Mouse (Mus musculus) thymus, adult 2 months (tissue): Measurements from ENCODE around the gene Cep89. TPM values are rescaled to one million over a fixed set of nuclear protein-coding genes. Genes with fewer than 3 reads are reported as not detected.

Experiments
- DNase-seq: peaks from one replicate; pipeline ENCODE4 v3.0.0; 2021
- H3K27ac ChIP-seq: fragments of 200-500 bp; 2 replicates; pipeline ENCODE4 v1.5.1; 2012; ENCODE audit warnings: low read length, control low read depth; ENCODE audit not compliant: control insufficient read depth, insufficient read depth
- H3K27me3 ChIP-seq: fragments of 200-500 bp; 2 replicates; pipeline ENCODE4 v1.6.1; 2012; ENCODE audit warnings: mild to moderate bottlenecking, low read length, moderate library complexity, mixed read lengths; ENCODE audit not compliant: control insufficient read depth, insufficient read depth
- H3K36me3 ChIP-seq: fragments of 200-500 bp; 2 replicates; pipeline ENCODE4 v1.6.1; 2012; ENCODE audit warnings: mild to moderate bottlenecking, low read length, moderate library complexity; ENCODE audit not compliant: control insufficient read depth, insufficient read depth
- H3K4me1 ChIP-seq: fragments of 200-500 bp; replicated peaks from 2 replicates; pipeline ENCODE4 v1.6.1; 2012; ENCODE audit warnings: low read length; ENCODE audit not compliant: control insufficient read depth, insufficient read depth
- H3K4me3 ChIP-seq: fragments of 200-500 bp; 2 replicates; pipeline ENCODE4 v1.5.1; 2012; ENCODE audit warnings: mild to moderate bottlenecking, low read length, control low read depth, moderate library complexity; ENCODE audit not compliant: control insufficient read depth, insufficient read depth
- CTCF ChIP-seq: fragments of 200-500 bp; IDR thresholded peaks from 2 replicates; pipeline ENCODE4 v1.5.1; 2012; ENCODE audit warnings: mild to moderate bottlenecking, control low read depth, low read length, moderate library complexity, borderline replicate concordance; ENCODE audit not compliant: control insufficient read depth, poor library complexity, insufficient read depth; ENCODE audit errors: extremely low read depth
- POLR2A ChIP-seq: fragments of 200-500 bp; IDR thresholded peaks from 2 replicates; pipeline ENCODE4 v1.6.1; 2012; ENCODE audit warnings: mild to moderate bottlenecking, low read length, control low read depth, moderate library complexity; ENCODE audit not compliant: control insufficient read depth, poor library complexity, insufficient read depth; ENCODE audit errors: extremely low read depth
- WGBS: fragments of 180-500 bp; shearing (Covaris S2); methylation state at CpG from one replicate; pipeline ENCODE4 v1.1.7; 2018; 5-methylcytosine and 5-hydroxymethylcytosine counted together
- polyA plus RNA-seq: library from polyadenylated mRNA; depleted of rRNA; stranded (reverse); fragments of >200 nt; gene quantifications from 2 replicates; pipeline ENCODE4 v1.2.3, GENCODE M21; 2012

Gene Cep89
- polyA plus RNA-seq, 1 experiment: 21.2 TPM

DNA sequence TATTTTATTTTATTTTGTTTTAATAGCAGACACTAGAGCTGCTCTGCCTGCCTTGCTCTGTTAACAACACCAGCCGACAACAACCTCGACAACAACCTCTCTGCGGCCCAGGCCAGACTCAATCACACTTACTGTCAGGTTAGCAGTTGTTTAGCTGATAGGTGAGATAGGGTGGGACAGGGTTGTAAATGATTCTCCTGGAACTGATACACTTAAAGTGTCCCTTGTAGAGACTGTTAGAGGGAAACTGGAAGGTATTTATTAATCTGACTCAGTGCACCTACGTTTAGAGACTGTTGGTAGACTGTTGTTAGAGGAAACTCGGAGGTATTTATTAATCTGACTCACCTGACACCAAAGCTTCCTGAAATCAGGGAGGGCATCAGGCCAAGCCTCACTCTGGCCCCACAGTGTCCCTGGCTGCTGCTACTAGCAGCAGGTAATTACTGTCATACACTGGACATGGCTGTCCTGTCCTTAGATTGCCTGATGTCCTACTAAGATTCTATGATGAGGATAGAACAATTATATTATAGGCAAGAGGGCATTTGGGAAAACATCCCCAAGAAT lies 41.4 kb upstream of the Cep89 start:
- DNase-seq: no peak
- 63% methylated on average over 5 of the region's 5 CpGs for WGBS
- TF ChIP-seq CTCF: no peak
- no peak for TF ChIP-seq POLR2A
- Histone ChIP-seq H3K4me3 (no peak overlapping the region), H3K27me3 (no peaks in the 10 kb centered on the region), H3K27ac (no peak overlapping the region), H3K4me1 (no peaks in the 10 kb centered on the region), H3K36me3 (no peaks in the 10 kb centered on the region)

DNA sequence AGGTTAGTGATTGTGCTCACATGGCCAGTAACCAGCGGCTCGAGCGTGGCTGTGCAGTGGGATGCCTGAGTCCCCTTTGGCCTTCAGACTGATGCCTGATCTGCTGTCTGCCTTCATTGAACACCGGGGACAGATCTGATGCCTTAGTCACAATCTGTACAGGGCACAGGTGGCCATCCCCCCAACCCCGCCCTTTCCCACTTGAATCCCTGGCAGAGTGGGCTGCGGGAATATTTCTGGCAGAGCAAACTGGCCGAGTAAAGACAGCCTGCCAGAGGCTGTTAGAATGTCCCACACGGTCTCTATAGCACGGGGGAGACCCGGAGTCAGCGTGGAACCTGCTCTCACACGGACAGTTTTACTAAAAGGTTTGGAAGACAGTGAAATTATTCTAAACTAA lies 39.2 kb upstream of the Cep89 start:
- H3K36me3 ChIP-seq: no peaks in the 10 kb centered on the region
- H3K4me3 ChIP-seq: no peak overlapping the region
- TF ChIP-seq POLR2A (no peak), CTCF (no peak)
- H3K27ac ChIP-seq: no peak overlapping the region
- H3K27me3 ChIP-seq: no peaks in the 10 kb centered on the region
- H3K4me1 ChIP-seq: no peaks in the 10 kb centered on the region
- WGBS: 95% methylated on average over 12 of the region's 12 CpGs
- DNase-seq: no peak

DNA sequence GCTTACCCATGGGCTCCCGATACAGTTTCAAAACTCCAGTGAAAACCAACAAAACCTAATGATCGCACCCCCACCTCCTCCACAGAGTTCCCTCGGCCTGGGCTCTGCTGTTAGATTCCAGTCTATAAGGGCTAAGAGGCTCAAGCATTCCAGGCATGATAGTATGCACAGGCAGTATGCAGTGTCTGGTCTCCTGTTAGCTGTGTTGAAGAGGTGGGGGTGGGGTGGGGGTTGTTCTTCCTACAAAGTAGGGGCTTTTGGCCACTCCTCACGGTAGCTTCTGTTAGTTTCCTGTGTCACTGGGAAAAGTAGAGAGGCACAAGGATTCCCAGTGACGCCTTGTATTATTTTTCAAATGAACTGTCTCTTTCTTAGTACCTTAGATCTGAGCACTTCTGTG lies 34.6 kb upstream of the Cep89 start:
- WGBS: 86% methylated on average over 5 of the region's 5 CpGs
- Histone ChIP-seq H3K4me3 (no peak overlapping the region), H3K4me1 (no peaks in the 10 kb centered on the region), H3K27ac (no peak overlapping the region), H3K27me3 (no peaks in the 10 kb centered on the region), H3K36me3 (no peaks in the 10 kb centered on the region)
- no peak for DNase-seq
- TF ChIP-seq POLR2A (no peak), CTCF (no peak)

DNA sequence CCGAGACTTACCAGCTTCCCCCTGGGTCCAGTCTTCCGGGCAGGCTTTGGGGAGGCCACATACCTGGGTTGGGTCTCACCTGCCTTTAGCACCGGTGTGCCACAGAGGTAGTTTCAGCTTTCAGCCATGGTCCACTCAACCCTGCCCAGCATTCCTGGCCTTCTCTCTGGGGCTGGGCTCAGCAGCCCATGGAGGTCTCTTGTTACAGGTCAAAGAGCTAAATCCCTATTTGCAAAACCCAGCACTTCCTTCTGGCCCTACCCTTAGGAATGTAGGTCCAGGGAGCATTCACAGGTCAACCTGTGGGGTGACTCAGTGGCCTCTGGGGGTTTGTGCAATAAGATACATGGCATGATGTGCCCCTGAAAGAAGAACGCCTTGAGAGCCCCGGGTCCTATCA lies 34.0 kb upstream of the Cep89 start:
- Histone ChIP-seq H3K27ac (no peak overlapping the region), H3K4me1 (no peaks in the 10 kb centered on the region), H3K4me3 (no peak overlapping the region), H3K36me3 (no peaks in the 10 kb centered on the region), H3K27me3 (no peaks in the 10 kb centered on the region)
- 85% methylated on average over 5 of the region's 5 CpGs for WGBS
- TF ChIP-seq CTCF (no peak), POLR2A (no peak)
- DNase-seq: no peak

DNA sequence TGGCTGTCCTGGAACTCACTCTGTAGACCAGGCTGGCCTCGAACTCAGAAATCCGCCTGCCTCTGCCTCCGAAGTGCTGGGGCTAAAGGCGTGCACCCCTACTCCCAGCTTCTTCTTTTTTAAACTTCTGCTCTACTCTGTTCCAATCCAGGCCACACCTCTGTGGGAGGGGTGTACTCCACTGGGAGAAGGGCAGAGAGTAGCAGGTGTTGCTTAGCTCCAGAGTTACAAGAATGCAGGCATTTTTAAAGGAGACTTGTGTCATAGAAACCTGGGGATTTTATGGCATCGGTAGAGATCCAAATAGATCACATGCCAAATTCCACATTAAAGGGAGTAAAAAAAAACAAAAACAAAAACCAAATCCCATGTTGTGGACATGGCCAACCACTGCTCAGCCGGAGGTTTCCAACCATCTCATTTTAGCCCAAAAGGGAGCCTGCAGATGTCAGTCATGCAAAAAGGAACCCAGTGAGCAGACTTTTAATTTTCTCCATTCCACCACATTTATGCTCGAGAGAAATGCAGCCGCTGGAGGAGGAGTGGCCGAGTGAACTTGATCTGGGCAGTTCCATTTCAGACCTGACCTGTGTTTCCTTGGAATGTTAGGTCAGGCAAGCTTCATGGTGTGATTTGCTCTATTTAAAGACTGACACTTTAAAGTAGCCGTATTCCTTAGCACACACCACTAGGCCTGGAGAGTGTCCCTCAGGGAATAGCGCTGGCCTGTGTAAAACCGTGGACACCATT lies 31.5 kb upstream of the Cep89 start:
- TF ChIP-seq POLR2A (no peak), CTCF (no peak)
- WGBS: 81% methylated on average over 12 of the region's 12 CpGs
- Histone ChIP-seq H3K4me1 (no peaks in the 10 kb centered on the region), H3K27ac (no peak overlapping the region), H3K4me3 (no peak overlapping the region), H3K36me3 (no peaks in the 10 kb centered on the region), H3K27me3 (no peaks in the 10 kb centered on the region)
- DNase-seq: no peak

DNA sequence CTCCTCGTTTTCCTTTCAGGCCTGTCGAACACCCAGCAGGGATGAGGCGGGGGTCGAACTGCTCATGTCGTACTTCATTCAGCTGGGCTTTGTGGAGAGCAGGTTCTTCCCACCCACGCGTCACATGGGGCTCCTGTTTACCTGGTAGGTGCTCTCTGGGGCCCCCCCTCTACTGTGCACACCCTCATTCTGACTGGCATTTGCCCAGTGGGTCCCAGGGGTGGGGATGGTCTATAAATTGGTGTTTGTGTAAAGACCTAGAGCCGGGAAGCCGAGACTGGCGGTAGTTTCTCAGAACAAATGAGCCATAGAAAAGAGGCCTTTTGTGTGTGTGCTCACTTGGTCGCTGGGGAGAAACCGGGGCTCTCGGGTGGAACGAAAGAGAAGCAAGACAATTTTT lies 25.7 kb upstream of the Cep89 start:
- H3K4me3 ChIP-seq: no peak overlapping the region
- H3K27ac ChIP-seq: no peak overlapping the region
- no peaks in the 10 kb centered on the region for H3K4me1 ChIP-seq
- 88% methylated on average over 14 of the region's 14 CpGs for WGBS
- no peaks in the 10 kb centered on the region for H3K36me3 ChIP-seq
- no peak for TF ChIP-seq POLR2A
- TF ChIP-seq CTCF: no peak
- no peaks in the 10 kb centered on the region for H3K27me3 ChIP-seq
- no peak for DNase-seq

DNA sequence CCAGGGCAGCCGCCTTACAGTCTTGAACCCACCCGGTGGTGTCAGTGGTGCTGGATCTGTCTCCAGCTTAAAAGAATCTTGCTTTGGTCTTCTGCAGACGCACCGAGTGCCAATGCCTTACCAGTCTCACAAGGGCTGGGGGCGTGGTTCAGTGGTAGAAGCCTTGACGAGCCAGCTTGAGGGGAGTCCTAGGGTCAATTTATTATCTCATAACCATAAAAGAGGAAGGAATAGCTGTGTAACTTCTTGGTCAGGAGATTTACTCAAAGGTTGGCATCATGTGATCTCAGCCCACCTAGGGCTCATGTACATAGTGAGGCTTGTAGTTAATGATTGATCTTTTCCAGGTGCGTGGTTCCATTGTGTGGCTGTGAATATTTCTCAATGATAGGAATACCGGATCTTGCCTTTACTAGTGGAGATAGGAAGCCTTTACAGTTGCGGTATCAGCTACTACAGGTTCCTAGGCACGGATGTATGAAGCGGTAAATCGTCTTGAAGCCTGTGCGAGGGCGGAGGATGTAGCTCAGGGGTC lies 24.3 kb upstream of the Cep89 start:
- Histone ChIP-seq H3K27ac (no peak overlapping the region), H3K4me3 (no peak overlapping the region), H3K36me3 (no peaks in the 10 kb centered on the region), H3K4me1 (no peaks in the 10 kb centered on the region), H3K27me3 (no peaks in the 10 kb centered on the region)
- DNase-seq: no peak
- WGBS: 85% methylated on average over 14 of the region's 14 CpGs
- TF ChIP-seq CTCF (no peak), POLR2A (no peak)
